Mouse (Mus musculus) gastrocnemius, adult 8-10 months (tissue): ENCODE data around the gene Shbg. TPM values are rescaled to one million over a fixed set of nuclear protein-coding genes. Genes with fewer than 3 reads are reported as not detected.
"Not testable (repeated sequence)": the region's sequence is repeated elsewhere in the genome, so short reads cannot be mapped to it uniquely, and the experiment has no call there.

Source experiments
- DNase-seq, 2 experiments: peaks; one replicate each; pipeline ENCODE4 v3.0.0; 2022; ENCODE audit warnings: low spot score in 2 of 2
- total RNA-seq, 4 experiments: library from RNA; stranded (reverse); gene quantifications; 2 replicates each; pipeline ENCODE4 v1.2.4; 2022

Shbg gene
- total RNA-seq, 4 experiments from 2014 or later, result not detected

GRCm38 (mm10) chr11:69632284-69633089 is 14.8 kb upstream of the Shbg start, which contains the start of gene Fxr2:
Gene Fxr2 (plus strand): TSS chr11:69632990.
- DNase-seq, result peak; percentile 100

GRCm38 (mm10) chr11:69629802-69630201 is 12.1 kb upstream of the Shbg start:
- no peak for DNase-seq

GRCm38 (mm10) chr11:69628286-69628685 is 10.6 kb upstream of the Shbg start:
- DNase-seq, result peak in 1 of 2 experiments; percentile 46

- not testable (repeated sequence) for DNase-seq
Observed at GRCm38 (mm10) chr11:69624339-69624738, 6.6 kb upstream of the Shbg start.

GRCm38 (mm10) chr11:69623006-69623405 is 5.3 kb upstream of the Shbg start:
- no peak for DNase-seq

- DNase-seq, result no peak
Observed at GRCm38 (mm10) chr11:69622406-69622805, 4.7 kb upstream of the Shbg start.

- no peak for DNase-seq
Observed at GRCm38 (mm10) chr11:69621571-69622268, 4.0 kb upstream of the Shbg start, which contains the start of gene Sat2. Gene Sat2 (plus strand): TSS chr11:69622024.

- no peak for DNase-seq
Observed at GRCm38 (mm10) chr11:69620394-69621081, 2.8 kb upstream of the Shbg start.

GRCm38 (mm10) chr11:69616781-69617180 is 924 bp downstream of the Shbg start:
- DNase-seq, result no peak

GRCm38 (mm10) chr11:69614257-69614588 is 3.5 kb downstream of the Shbg start:
- DNase-seq, result not testable (repeated sequence)

- peak; percentile 81 to 83 for DNase-seq
Observed at GRCm38 (mm10) chr11:69613553-69614256, 4.0 kb downstream of the Shbg start.

- DNase-seq, result no peak
Observed at GRCm38 (mm10) chr11:69610899-69611298, 6.8 kb downstream of the Shbg start.

GRCm38 (mm10) chr11:69609416-69609815 is 8.3 kb downstream of the Shbg start:
- DNase-seq, result no peak

GRCm38 (mm10) chr11:69608525-69608924 is 9.2 kb downstream of the Shbg start:
- DNase-seq, result no peak

GRCm38 (mm10) chr11:69606832-69607231 is 10.9 kb downstream of the Shbg start:
- DNase-seq, result no peak

- no peak for DNase-seq
Observed at GRCm38 (mm10) chr11:69606491-69606795, 11.3 kb downstream of the Shbg start.

GRCm38 (mm10) chr11:69605726-69606490 is 11.8 kb downstream of the Shbg start, which contains the start of gene Atp1b2:
Gene Atp1b2 (minus strand): TSS chr11:69605942.
- DNase-seq, result peak; percentile 41 to 74

GRCm38 (mm10) chr11:69604795-69605664 is 12.7 kb downstream of the Shbg start:
- DNase-seq, result no peak

GRCm38 (mm10) chr11:69604347-69604746 is 13.4 kb downstream of the Shbg start:
- no peak for DNase-seq

GRCm38 (mm10) chr11:69603516-69603915 is 14.2 kb downstream of the Shbg start:
- no peak for DNase-seq
